Mouse (Mus musculus) erythroblast, embryonic 14.5 days (primary cell): ENCODE data around the gene Hipk2.

Experiments used
- GATA1 ChIP-seq: IDR thresholded peaks from 2 replicates; pipeline ENCODE4 v1.6.1; 2012; ENCODE audit warnings: low read length, inconsistent platforms, mixed read lengths
- TAL1 ChIP-seq: IDR thresholded peaks from 3 replicates; pipeline ENCODE4 v1.6.1; 2012; ENCODE audit warnings: low read length, inconsistent platforms, mixed read lengths

DNA sequence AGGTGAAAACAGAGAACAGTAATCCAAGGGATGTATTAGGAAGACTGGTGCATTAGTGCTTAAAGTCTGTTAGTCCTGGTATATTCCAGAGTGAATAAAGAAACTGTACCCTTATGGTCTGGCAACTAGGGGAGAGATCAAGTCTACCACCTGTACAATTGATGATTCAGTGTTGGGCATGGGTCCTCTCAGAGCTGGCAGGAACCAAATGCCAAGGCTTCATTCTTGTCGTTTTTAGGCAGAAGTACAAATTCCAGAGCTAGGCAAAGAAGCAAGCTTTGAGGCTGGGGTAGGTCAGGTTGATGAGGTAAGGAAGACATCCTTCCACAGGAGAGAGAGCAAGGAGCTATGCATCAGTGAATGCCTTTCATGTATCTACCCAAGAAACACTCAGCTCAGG is 35.2 kb downstream of the Hipk2 start:
- no peak for TF ChIP-seq GATA1
- no peak for TF ChIP-seq TAL1
